Comparison of ENCODE assay signal across 9 mouse cellular contexts in genomic region chr7:34811531-34812526, GRCm38 (mm10). TPM values are rescaled to one million over a fixed set of nuclear protein-coding genes. Genes with fewer than 3 reads are reported as not detected.
DNase-seq lines count a peak whose midpoint lies in the region; ATAC-seq lines count a peak whose summit lies in the region.
"Had no signal": no experiment of that assay in that cellular context is flagged by ENCODE, and none has a peak within 500 bp of the region (broad histone marks: within the 10 kb centered on the region; RNA-seq: fewer than 3 reads in every experiment).

No protein-coding gene starts in this region.

- H3K4me2 ChIP-seq in heart, embryonic 12.5 days: peak overlapping the region; percentile 98
- peak overlapping the region; percentile 78 for H3K4me2 ChIP-seq in forebrain, embryonic 12.5 days
- H3K4me2 ChIP-seq in kidney, embryonic 16.5 days (replicated peaks; ENCODE audit: low read depth, low read length): peak overlapping the region; percentile 96
- peak overlapping the region; percentile 91 for H3K4me2 ChIP-seq in midbrain, embryonic 13.5 days (replicated peaks)

- peaks cover 79% of the 10 kb centered on the region for H3K27me3 ChIP-seq in heart, embryonic 12.5 days (replicated peaks)
- peaks cover 70% of the 10 kb centered on the region for H3K27me3 ChIP-seq in forebrain, embryonic 12.5 days
- peaks cover 41% of the 10 kb centered on the region for H3K27me3 ChIP-seq in kidney, embryonic 16.5 days (ENCODE audit: insufficient read depth, low read length)
- H3K27me3 ChIP-seq in midbrain, embryonic 13.5 days: peaks cover 69% of the 10 kb centered on the region

- peak overlapping the region; percentile 70 for H3K4me3 ChIP-seq in heart, embryonic 12.5 days
- H3K4me3 ChIP-seq in forebrain, embryonic 12.5 days (replicated peaks): peak overlapping the region; percentile 51
- H3K4me3 ChIP-seq in kidney, embryonic 16.5 days (ENCODE audit: low read length): peak overlapping the region; percentile 71
- peak overlapping the region; percentile 54 for H3K4me3 ChIP-seq in midbrain, embryonic 13.5 days (replicated peaks)

- peak; percentile 17; the same call in 1 of the 2 replicates for ATAC-seq in heart, embryonic 12.5 days (ENCODE audit: insufficient number of reproducible peaks, low FRiP score)
- peak; percentile 39 for ATAC-seq in forebrain, embryonic 12.5 days (ENCODE audit: low FRiP score)
- peak; percentile 23; the same call in 1 of the 2 replicates for ATAC-seq in kidney, embryonic 16.5 days (ENCODE audit: low FRiP score, low TSS enrichment)
- ATAC-seq in midbrain, embryonic 13.5 days: peak; percentile 49
- ATAC-seq in CD4-positive, CD25-positive, alpha-beta regulatory T cell, adult 4 months: no peak

- no peak for DNase-seq in heart, adult 8-10 months (ENCODE audit: low spot score)
- DNase-seq in WW6 (ENCODE audit: low read depth, low spot score): peak; percentile 28
- no peak for DNase-seq in layer of hippocampus, adult 9-11 months

- no peaks in the 10 kb centered on the region for H3K9me3 ChIP-seq in heart, embryonic 12.5 days (replicated peaks)
- H3K9me3 ChIP-seq in forebrain, embryonic 12.5 days: no peaks in the 10 kb centered on the region
- no peaks in the 10 kb centered on the region for H3K9me3 ChIP-seq in kidney, embryonic 16.5 days (ENCODE audit: low read length)
- H3K9me3 ChIP-seq in midbrain, embryonic 13.5 days: no peaks in the 10 kb centered on the region

- peaks cover 17% of the 10 kb centered on the region for H3K4me1 ChIP-seq in heart, embryonic 12.5 days (replicated peaks)
- H3K4me1 ChIP-seq in forebrain, embryonic 12.5 days: peaks cover 42% of the 10 kb centered on the region
- peaks cover 12% of the 10 kb centered on the region for H3K4me1 ChIP-seq in kidney, embryonic 16.5 days (ENCODE audit: insufficient read depth, low read length)
- H3K4me1 ChIP-seq in midbrain, embryonic 13.5 days (replicated peaks): peaks cover 51% of the 10 kb centered on the region

- no peak overlapping the region for H3K27ac ChIP-seq in heart, embryonic 12.5 days (ENCODE audit: poor library complexity, severe bottlenecking)
- peak overlapping the region; percentile 14; the same call in 1 of the 2 replicates for H3K27ac ChIP-seq in forebrain, embryonic 12.5 days
- no peak overlapping the region for H3K27ac ChIP-seq in kidney, embryonic 16.5 days (ENCODE audit: low read length)
- peak overlapping the region; percentile 51 for H3K27ac ChIP-seq in midbrain, embryonic 13.5 days

- H3K9ac ChIP-seq in heart, embryonic 12.5 days: peak overlapping the region; percentile 63
- peak overlapping the region; percentile 50 for H3K9ac ChIP-seq in forebrain, embryonic 12.5 days
- H3K9ac ChIP-seq in kidney, embryonic 16.5 days (replicated peaks; ENCODE audit: low read length): peak overlapping the region; percentile 73
- peak overlapping the region; percentile 60 for H3K9ac ChIP-seq in midbrain, embryonic 13.5 days (replicated peaks)

- under 1% methylated on average over 66 of the region's 66 CpGs for WGBS in heart, embryonic 12.5 days
- WGBS in forebrain, embryonic 12.5 days: under 1% methylated on average over 66 of the region's 66 CpGs
- under 1% methylated on average over 66 of the region's 66 CpGs for WGBS in kidney, embryonic 16.5 days
- WGBS in midbrain, embryonic 13.5 days: under 1% methylated on average over 66 of the region's 66 CpGs

- no peaks in the 10 kb centered on the region for H3K36me3 ChIP-seq in heart, embryonic 12.5 days
- no peaks in the 10 kb centered on the region for H3K36me3 ChIP-seq in forebrain, embryonic 12.5 days (replicated peaks)
- H3K36me3 ChIP-seq in kidney, embryonic 16.5 days (ENCODE audit: insufficient read depth, low read length): no peaks in the 10 kb centered on the region
- H3K36me3 ChIP-seq in midbrain, embryonic 13.5 days: no peaks in the 10 kb centered on the region

RNA-seq across cellular contexts. Expression of gene Chst8, which starts 0.7 kb away (rescaled TPM):
- polyA plus RNA-seq in heart, embryonic 12.5 days (2016; fragmentation: Nextera tagmentation; extraction: Ambion mirVana): 1.1 and 1.4 TPM in 2 replicates
- total RNA-seq in heart, adult 8-10 months (2022): not detected
- 13.5 and 15.9 TPM in 2 replicates for polyA plus RNA-seq in forebrain, embryonic 12.5 days (2016; fragmentation: Nextera tagmentation; extraction: Ambion mirVana)
- 15.4 and 16.5 TPM in 2 replicates for polyA plus RNA-seq in kidney, embryonic 16.5 days (2015; fragmentation: Nextera tagmentation; extraction: Ambion mirVana)
- 20.5 and 21.2 TPM in 2 replicates for polyA plus RNA-seq in midbrain, embryonic 13.5 days (2015; fragmentation: Nextera tagmentation; extraction: Ambion mirVana)
- under 1 TPM in 1 of 2 experiments, not detected in 1; 0.15 TPM for polyA plus RNA-seq in CD4-positive, CD25-positive, alpha-beta regulatory T cell, adult 4 months (2017; shearing (Covaris generic))
- total RNA-seq: MEL had no signal

Comparison
In these comparisons a context has a peak if more than half of its experiments do, and no peak if none do; other contexts are left out.
1. H3K27ac ChIP-seq: peak in forebrain, embryonic 12.5 days (single experiment) and midbrain, embryonic 13.5 days (single experiment); none in heart, embryonic 12.5 days (single experiment) and kidney, embryonic 16.5 days (single experiment).
2. Peak in every context shown above with its lines, with median percentiles within 50 percentile points of each other: H3K4me2 ChIP-seq, H3K4me3 ChIP-seq and H3K9ac ChIP-seq.